Mouse (Mus musculus): ENCODE measurements at regions not wholly inside any gene's neighbourhood (a gene's known extent, or its start where the extent isn't known, plus 50 kb on each side); places are given as distances from the start of the nearest gene placed in this dataset.

- TF ChIP-seq GATA1 (IDR thresholded peaks at IDR 0.05; ENCODE audit: borderline replicate concordance, low read length) = no peak
- no peak for TF ChIP-seq FLI1 (IDR thresholded peaks at IDR 0.05; ENCODE audit: low read length)
Measured at GRCm38 (mm10) chr17:48621676-48622075, 167.0 kb downstream of the Unc5cl start.

All from megakaryocyte, embryonic 14.5 days (primary cell).